In genomic region chr7:12970906-12971305, GRCm38 (mm10) we compare ENCODE assay signal across 27 mouse cellular contexts. TPM values are rescaled to one million over a fixed set of nuclear protein-coding genes. Genes with fewer than 3 reads are reported as not detected.
DNase-seq lines count a peak whose midpoint lies in the region; TF ChIP-seq lines count a peak whose summit lies in the region.
"Had no signal": no experiment of that assay in that cellular context is flagged by ENCODE, and none has a peak within 500 bp of the region (broad histone marks: within the 10 kb centered on the region; RNA-seq: fewer than 3 reads in every experiment).

No protein-coding gene starts in this region.

- H3K4me3 ChIP-seq in E14TG2a.4 (replicated peaks; ENCODE audit: low read length): peak overlapping the region; percentile 73
- peak overlapping the region; percentile 43 for H3K4me3 ChIP-seq in ES-Bruce4 (ENCODE audit: low read depth, low read length)
- H3K4me3 ChIP-seq in left cerebral cortex, adult 2 months: no peak overlapping the region
- H3K4me3 ChIP-seq: embryonic facial prominence, embryonic 10.5 days; embryonic facial prominence, embryonic 13.5 days; erythroblast, embryonic 14.5 days; forebrain, embryonic 12.5 days; forebrain, embryonic 15.5 days; heart, embryonic 12.5 days; heart, embryonic 15.5 days had no signal

- H3K9me3 ChIP-seq in E14TG2a.4 (ENCODE audit: low read length) (no peaks in the 10 kb centered on the region), ES-Bruce4 (replicated peaks; ENCODE audit: control insufficient read depth, insufficient read depth, low read length, poor library complexity, severe bottlenecking) (no peaks in the 10 kb centered on the region)
- H3K9me3 ChIP-seq: embryonic facial prominence, embryonic 10.5 days; embryonic facial prominence, embryonic 13.5 days; forebrain, embryonic 12.5 days; forebrain, embryonic 15.5 days; heart, embryonic 12.5 days; heart, embryonic 15.5 days had no signal

- H3K9ac ChIP-seq in ES-Bruce4 (ENCODE audit: low read depth, poor library complexity, severe bottlenecking): peak overlapping the region; percentile 4
- H3K9ac ChIP-seq: embryonic facial prominence, embryonic 13.5 days; forebrain, embryonic 12.5 days; forebrain, embryonic 15.5 days; heart, embryonic 12.5 days; heart, embryonic 15.5 days; hindbrain, embryonic 14.5 days had no signal

- no peak for TF ChIP-seq CTCF in E14TG2a.4 (conservative IDR thresholded peaks at IDR 0.05; ENCODE audit: low read length)
- no peak for TF ChIP-seq CTCF in ES-Bruce4 (IDR thresholded peaks at IDR 0.05; ENCODE audit: low read depth, low read length)
- TF ChIP-seq CTCF in left cerebral cortex, adult 2 months (IDR thresholded peaks at IDR 0.05): no peak

- no peak overlapping the region for H3K27ac ChIP-seq in ES-Bruce4 (ENCODE audit: insufficient read depth, low read length)
- no peak overlapping the region for H3K27ac ChIP-seq in left cerebral cortex, adult 2 months
- H3K27ac ChIP-seq: embryonic facial prominence, embryonic 10.5 days; embryonic facial prominence, embryonic 13.5 days; forebrain, embryonic 12.5 days; forebrain, embryonic 15.5 days; heart, embryonic 15.5 days; hindbrain, embryonic 14.5 days; hindbrain, postnatal 0 days had no signal

- intact Hi-C loops in left cerebral cortex, adult 2 months (cut with DNase I): no loop called here
- intact Hi-C loops in left cerebral cortex, postnatal 25 days (cut with DNase I): no loop called here

- H3K4me1 ChIP-seq in E14TG2a.4 (replicated peaks; ENCODE audit: low read depth, low read length) (peaks cover 39% of the 10 kb centered on the region), ES-Bruce4 (ENCODE audit: control insufficient read depth, insufficient read depth, low read length) (no peaks in the 10 kb centered on the region)

- H3K27me3 ChIP-seq in E14TG2a.4 (ENCODE audit: insufficient read depth, low read length) (0 out of 2 replicates have a peak, but pooled peaks cover 5% of the 10 kb centered on the region), ES-Bruce4 (ENCODE audit: control insufficient read depth, insufficient read depth, low read length, poor library complexity, severe bottlenecking) (no peaks in the 10 kb centered on the region)
- H3K27me3 ChIP-seq: embryonic facial prominence, embryonic 13.5 days; forebrain, embryonic 12.5 days; forebrain, embryonic 15.5 days; heart, embryonic 12.5 days; heart, embryonic 15.5 days had no signal

- DNase-seq in R1 (ENCODE audit: low read depth, low spot score): peak; percentile 67
- no peak for DNase-seq in left cerebral cortex, adult 2 months (ENCODE audit: extremely low spot score in 1 of 2, low spot score in 2 of 2)
- no peak for DNase-seq in left cerebral cortex, postnatal 25 days (ENCODE audit: low spot score in 2 of 2)
- no peak for DNase-seq in gastrocnemius, adult 8-10 months (ENCODE audit: low spot score in 2 of 2)
- DNase-seq: adrenal gland, adult 2 months; adrenal gland, postnatal 14 days; cerebellum, adult 11 months; cerebellum, adult 2 months; cerebellum, adult 9-11 months; cerebellum, postnatal 36 days; embryo, embryonic 11 days; gastrocnemius, postnatal 10 days; heart, adult 11 months; heart, postnatal 10 days; heart, postnatal 36 days had no signal

- no peak for TF ChIP-seq EP300 in ES-Bruce4 (IDR thresholded peaks at IDR 0.05; ENCODE audit: insufficient read depth, low read depth, low read length)

- peaks cover 37% of the 10 kb centered on the region for H3K36me3 ChIP-seq in E14TG2a.4 (ENCODE audit: insufficient read depth, low read length)
- no peaks in the 10 kb centered on the region for H3K36me3 ChIP-seq in ES-Bruce4 (ENCODE audit: control insufficient read depth, insufficient read depth, low read length, poor library complexity, severe bottlenecking)

- TF ChIP-seq POLR2A in ES-Bruce4 (IDR thresholded peaks at IDR 0.05; ENCODE audit: insufficient read depth, low read length): peak; percentile 9

RNA-seq across cellular contexts. Expression of gene Zfp324, which starts 5.3 kb away (rescaled TPM):
- 1.5 and 2.3 TPM in 2 replicates for polyA plus RNA-seq in ES-Bruce4 (2011; ENCODE audit: insufficient read depth, insufficient read length, low read depth, missing spikeins)
- 10 to 100 TPM; 11.0 TPM for total RNA-seq in left cerebral cortex, adult 2 months (2021)
- 10 to 100 TPM; 10.3 to 11.9 TPM for total RNA-seq in left cerebral cortex, postnatal 25 days (2021)
- total RNA-seq in gastrocnemius, adult 8-10 months (2022): 1 to 10 TPM; 1.3 to 2.7 (median 1.6) TPM

RNA-seq across cellular contexts. Expression of gene Zfp446, which starts 6.7 kb away (rescaled TPM):
- 4.5 and 5.1 TPM in 2 replicates for polyA plus RNA-seq in ES-Bruce4 (2011; ENCODE audit: insufficient read depth, insufficient read length, low read depth, missing spikeins)
- 1 to 10 TPM; 7.9 to 9.0 TPM for total RNA-seq in left cerebral cortex, adult 2 months (2021)
- total RNA-seq in left cerebral cortex, postnatal 25 days (2021): 1 to 10 TPM; 7.6 to 9.0 TPM
- total RNA-seq in gastrocnemius, adult 8-10 months (2022): 1 to 10 TPM; 1.1 to 2.3 (median 2.2) TPM

RNA-seq across cellular contexts. Expression of gene Slc27a5, which starts 27.1 kb away (rescaled TPM):
- 0.75 TPM in 1 of 2 replicates, not detected in the other for polyA plus RNA-seq in ES-Bruce4 (2011; ENCODE audit: insufficient read depth, insufficient read length, low read depth, missing spikeins)
- under 1 TPM in 1 of 2 experiments, not detected in 1; 0.44 TPM for total RNA-seq in left cerebral cortex, adult 2 months (2021)
- total RNA-seq in left cerebral cortex, postnatal 25 days (2021): not detected
- total RNA-seq in gastrocnemius, adult 8-10 months (2022): under 1 TPM in 1 of 4 experiments, not detected in 3; 0.16 TPM
- total RNA-seq: heart, postnatal 10 days; heart, postnatal 36 days had no signal
- polyA plus RNA-seq: embryonic facial prominence, embryonic 10.5 days; erythroblast, embryonic 14.5 days; heart, embryonic 12.5 days; heart, embryonic 15.5 days; hindbrain, embryonic 11.5 days had no signal

RNA-seq across cellular contexts. Expression of gene Trim28, which starts 28.0 kb away (rescaled TPM):
- 1,087 and 1,151 TPM in 2 replicates for polyA plus RNA-seq in ES-Bruce4 (2011; ENCODE audit: insufficient read depth, insufficient read length, low read depth, missing spikeins)
- 100 to 1,000 TPM; 220 to 221 TPM for total RNA-seq in left cerebral cortex, adult 2 months (2021)
- 100 to 1,000 TPM; 210 to 221 TPM for total RNA-seq in left cerebral cortex, postnatal 25 days (2021)
- total RNA-seq in gastrocnemius, adult 8-10 months (2022): 10 to 100 TPM; 58.7 to 75.7 (median 62.7) TPM

RNA-seq across cellular contexts. Expression of gene Zbtb45, which starts 38.9 kb away (rescaled TPM):
- 14.0 and 22.7 TPM in 2 replicates for polyA plus RNA-seq in ES-Bruce4 (2011; ENCODE audit: insufficient read depth, insufficient read length, low read depth, missing spikeins)
- total RNA-seq in left cerebral cortex, adult 2 months (2021): 10 to 100 TPM; 34.0 to 35.8 TPM
- total RNA-seq in left cerebral cortex, postnatal 25 days (2021): 10 to 100 TPM; 34.4 to 37.1 TPM
- 1 to 10 TPM; 2.5 to 3.6 (median 2.8) TPM for total RNA-seq in gastrocnemius, adult 8-10 months (2022)
